Mouse (Mus musculus) liver, adult 2 months (tissue): Measurements from ENCODE around the gene St6galnac3.

Experiments
- CTCF ChIP-seq: fragments of 200-500 bp; IDR thresholded peaks from 2 replicates; pipeline ENCODE4 v1.5.1; 2011; ENCODE audit warnings: low read depth, low read length, control low read depth
- POLR2A ChIP-seq: fragments of 200-500 bp; IDR thresholded peaks from 2 replicates; pipeline ENCODE4 v1.6.1; 2011; ENCODE audit warnings: low read length, control low read depth; ENCODE audit not compliant: insufficient read depth; ENCODE audit errors: extremely low read depth

- TF ChIP-seq CTCF (no peak), POLR2A (no peak)
Measured at GRCm38 (mm10) chr3:153710545-153710944, 14.4 kb downstream of the St6galnac3 start.
